Mouse (Mus musculus) E14TG2a.4 (cell line): ENCODE data around the gene Kcnip1.

Experiments
- H3K27me3 ChIP-seq: 2 replicates; pipeline ENCODE4 v1.6.1; 2014; ENCODE audit warnings: low read length, control low read depth; ENCODE audit not compliant: insufficient read depth
- H3K36me3 ChIP-seq: 2 replicates; pipeline ENCODE4 v1.6.1; 2014; ENCODE audit warnings: low read length, control low read depth; ENCODE audit not compliant: insufficient read depth
- H3K4me1 ChIP-seq: replicated peaks from 2 replicates; pipeline ENCODE4 v1.6.1; 2014; ENCODE audit warnings: low read depth, low read length, control low read depth
- H3K4me3 ChIP-seq: replicated peaks from 2 replicates; pipeline ENCODE4 v1.5.1; 2014; ENCODE audit warnings: mild to moderate bottlenecking, low read length
- H3K9me3 ChIP-seq: 2 replicates; pipeline ENCODE4 v1.6.1; 2014; ENCODE audit warnings: low read length, control low read depth
- CTCF ChIP-seq: conservative IDR thresholded peaks from 2 replicates; pipeline ENCODE4 v1.5.1; 2014; ENCODE audit warnings: low read length
- NANOG ChIP-seq: IDR thresholded peaks from 2 replicates; pipeline ENCODE4 v1.6.1; 2014; ENCODE audit warnings: borderline replicate concordance, low read length, mixed read lengths
- POU5F1 ChIP-seq: IDR thresholded peaks from 2 replicates; pipeline ENCODE4 v1.6.1; 2014; ENCODE audit warnings: low read length, borderline replicate concordance

Kcnip1 gene

DNA sequence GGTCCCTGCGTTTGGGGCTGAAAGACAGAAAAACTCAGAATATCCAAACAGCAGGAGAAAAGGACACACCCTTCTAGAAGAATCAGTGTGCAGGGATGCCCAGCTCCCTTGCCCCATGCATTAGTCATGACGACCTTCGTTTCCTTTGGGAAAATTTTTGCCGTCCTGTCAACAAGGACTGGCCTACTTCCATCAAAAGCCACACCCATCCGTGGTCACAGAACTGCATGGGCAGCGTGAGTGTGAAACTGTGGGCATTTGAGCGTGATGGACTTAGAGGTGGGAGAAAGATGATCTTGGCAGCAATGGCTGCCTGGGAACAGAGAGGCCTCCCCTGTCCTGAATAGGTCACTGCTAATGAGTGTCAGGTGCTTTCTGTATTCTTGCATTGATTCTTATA, 20.8 kb downstream of the Kcnip1 start:
- no peaks in the 10 kb centered on the region for H3K4me1 ChIP-seq
- no peaks in the 10 kb centered on the region for H3K9me3 ChIP-seq
- H3K4me3 ChIP-seq = no peak overlapping the region
- H3K36me3 ChIP-seq = no peaks in the 10 kb centered on the region
- H3K27me3 ChIP-seq = peaks cover 9% of the 10 kb centered on the region; the same call in 1 of the 2 replicates
- TF ChIP-seq NANOG (no peak), CTCF (no peak), POU5F1 (no peak)

DNA sequence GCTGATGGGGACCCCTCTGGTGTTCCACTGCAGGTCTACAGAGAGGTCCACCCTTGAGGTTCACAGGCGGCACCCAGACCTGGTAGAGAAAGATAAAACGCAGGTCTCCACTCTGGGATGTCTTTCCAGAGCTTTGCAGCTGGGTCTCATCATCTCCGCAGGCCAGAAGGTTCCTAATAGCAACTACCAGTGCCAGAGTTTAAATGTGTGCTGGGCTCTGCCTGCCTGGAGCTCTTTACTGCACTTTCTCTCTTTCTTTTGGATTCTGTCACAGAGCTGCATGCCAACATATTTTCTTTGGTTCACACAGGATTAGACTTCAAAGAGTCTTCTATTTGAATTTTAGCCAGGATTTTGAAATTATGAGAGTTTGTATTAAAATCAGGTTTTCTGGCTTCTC, 23.8 kb downstream of the Kcnip1 start:
- no peaks in the 10 kb centered on the region for H3K9me3 ChIP-seq
- H3K27me3 ChIP-seq = peaks cover 9% of the 10 kb centered on the region; the same call in 1 of the 2 replicates
- no peaks in the 10 kb centered on the region for H3K4me1 ChIP-seq
- no peak for TF ChIP-seq CTCF
- no peak for TF ChIP-seq NANOG
- no peak for TF ChIP-seq POU5F1
- no peaks in the 10 kb centered on the region for H3K36me3 ChIP-seq
- H3K4me3 ChIP-seq = no peak overlapping the region

DNA sequence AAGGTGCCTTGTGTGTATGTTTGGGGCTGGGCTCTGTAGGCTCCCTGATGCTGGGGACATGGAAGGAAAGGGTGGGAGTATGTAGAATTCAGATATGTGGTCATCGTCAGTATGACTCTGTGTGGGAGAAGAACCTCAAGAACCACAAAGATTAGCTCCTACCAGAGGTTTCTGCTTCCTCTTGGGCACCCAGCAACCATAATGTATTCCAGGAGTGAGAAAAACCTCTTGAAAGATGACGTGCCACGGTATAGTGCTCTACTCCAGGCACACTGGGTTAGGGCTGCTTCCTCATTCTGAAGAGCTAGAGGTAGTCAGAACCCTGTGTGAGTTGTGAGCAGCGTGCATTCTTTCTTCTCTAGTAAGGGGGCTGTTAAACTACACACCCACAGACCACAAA, 25.2 kb downstream of the Kcnip1 start:
- peaks cover 9% of the 10 kb centered on the region; the same call in 1 of the 2 replicates for H3K27me3 ChIP-seq
- TF ChIP-seq NANOG = no peak
- no peak for TF ChIP-seq POU5F1
- no peak for TF ChIP-seq CTCF
- no peak overlapping the region for H3K4me3 ChIP-seq
- no peaks in the 10 kb centered on the region for H3K36me3 ChIP-seq
- no peaks in the 10 kb centered on the region for H3K9me3 ChIP-seq
- H3K4me1 ChIP-seq = 0 out of 2 replicates have a peak, but pooled peaks cover 3% of the 10 kb centered on the region

DNA sequence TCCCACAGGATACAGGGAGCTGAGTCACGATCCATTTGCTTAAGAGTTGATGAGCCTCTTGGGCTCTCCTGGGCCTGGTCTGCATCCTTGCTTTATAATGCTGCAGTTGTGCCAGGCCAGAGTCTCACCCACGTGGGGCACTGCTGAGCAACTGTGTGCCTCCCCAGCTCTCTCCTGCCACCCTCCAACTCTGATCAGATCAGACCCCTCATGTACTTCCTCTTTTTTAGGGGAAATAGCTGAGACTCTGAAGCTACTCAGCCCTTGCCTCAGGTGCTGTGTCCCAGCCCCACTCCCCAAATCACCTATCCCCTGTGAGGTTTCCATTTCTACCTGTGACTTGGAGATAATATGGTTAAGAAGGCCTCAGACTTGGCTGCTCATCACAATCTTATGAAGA, 27.6 kb downstream of the Kcnip1 start:
- Histone ChIP-seq H3K36me3 (no peaks in the 10 kb centered on the region), H3K9me3 (no peaks in the 10 kb centered on the region), H3K4me3 (no peak overlapping the region), H3K27me3 (peaks cover 14% of the 10 kb centered on the region; the same call in 1 of the 2 replicates), H3K4me1 (peaks cover 11% of the 10 kb centered on the region; the same call in 1 of the 2 replicates)
- TF ChIP-seq CTCF (no peak), POU5F1 (no peak), NANOG (no peak)

DNA sequence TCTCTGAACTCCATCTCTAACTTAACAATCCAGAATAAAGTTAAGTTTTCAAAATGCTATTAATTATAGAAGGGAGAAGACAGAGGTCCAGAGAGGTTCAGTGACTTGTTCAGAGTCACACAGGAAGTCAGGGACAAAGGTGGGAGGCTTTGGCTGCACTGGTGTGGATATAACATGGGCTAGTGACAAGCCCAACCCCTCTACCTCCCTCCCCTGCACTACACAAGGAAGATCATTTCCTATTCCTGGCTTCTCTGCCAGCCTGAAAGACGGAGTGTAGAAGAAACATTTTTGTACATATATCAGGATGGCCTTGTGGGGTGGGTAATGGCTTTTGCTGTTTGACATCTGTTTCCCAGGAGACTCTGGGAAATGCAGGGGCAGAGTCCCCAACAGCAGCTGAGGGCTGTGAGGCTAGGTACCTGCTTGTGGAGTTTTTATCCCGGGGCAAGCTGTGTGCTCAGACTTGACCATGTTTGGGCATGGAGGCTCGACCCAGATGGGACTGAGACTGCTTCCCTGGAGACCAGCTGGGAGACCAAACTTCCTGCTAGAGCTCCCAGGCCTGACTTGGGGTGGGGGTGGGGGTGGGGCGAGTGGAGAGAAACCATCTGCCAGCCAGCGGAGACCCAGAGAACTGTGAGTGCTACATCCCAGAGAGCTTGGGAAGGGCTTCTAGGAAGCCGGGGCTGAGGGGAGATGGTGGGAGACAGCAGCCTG, 30.1 kb downstream of the Kcnip1 start, which contains the start of gene Kcnmb1:
Gene Kcnmb1, plus strand, starts transcription at position 326 of the 720 bp plus-strand sequence.
- H3K27me3 ChIP-seq = peaks cover 8% of the 10 kb centered on the region; the same call in 1 of the 2 replicates
- peaks cover 9% of the 10 kb centered on the region for H3K9me3 ChIP-seq
- H3K4me1 ChIP-seq = peaks cover 14% of the 10 kb centered on the region; the same call in 1 of the 2 replicates
- H3K4me3 ChIP-seq = no peak within 1 kb of the TSS
- TF ChIP-seq NANOG (no peak), CTCF (no peak), POU5F1 (no peak)
- no peaks in the 10 kb centered on the region for H3K36me3 ChIP-seq

DNA sequence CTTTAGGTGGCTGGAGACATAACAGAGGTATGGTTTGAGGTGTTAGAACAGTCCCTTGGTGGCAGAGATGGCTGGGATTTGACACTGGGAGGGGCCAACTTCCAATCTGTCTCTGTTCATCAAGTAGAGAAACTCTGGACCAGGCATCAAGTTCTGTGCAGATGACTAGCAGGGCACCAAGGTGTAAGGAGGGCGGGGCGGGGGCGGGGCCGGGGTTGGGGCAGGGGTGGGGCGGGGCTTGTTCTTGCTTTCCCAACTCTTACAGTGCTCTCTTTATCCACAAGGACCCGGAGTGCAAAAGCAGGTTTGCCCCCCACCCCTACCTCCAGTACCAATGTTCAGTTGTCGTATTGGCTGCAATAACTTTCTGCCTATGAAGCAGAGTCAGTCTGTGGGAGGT, 30.8 kb downstream of the Kcnip1 start:
- Histone ChIP-seq H3K4me3 (no peak overlapping the region), H3K27me3 (peaks cover 8% of the 10 kb centered on the region; the same call in 1 of the 2 replicates), H3K9me3 (peaks cover 14% of the 10 kb centered on the region), H3K36me3 (no peaks in the 10 kb centered on the region), H3K4me1 (peaks cover 14% of the 10 kb centered on the region; the same call in 1 of the 2 replicates)
- TF ChIP-seq POU5F1 (no peak), CTCF (no peak), NANOG (no peak)

DNA sequence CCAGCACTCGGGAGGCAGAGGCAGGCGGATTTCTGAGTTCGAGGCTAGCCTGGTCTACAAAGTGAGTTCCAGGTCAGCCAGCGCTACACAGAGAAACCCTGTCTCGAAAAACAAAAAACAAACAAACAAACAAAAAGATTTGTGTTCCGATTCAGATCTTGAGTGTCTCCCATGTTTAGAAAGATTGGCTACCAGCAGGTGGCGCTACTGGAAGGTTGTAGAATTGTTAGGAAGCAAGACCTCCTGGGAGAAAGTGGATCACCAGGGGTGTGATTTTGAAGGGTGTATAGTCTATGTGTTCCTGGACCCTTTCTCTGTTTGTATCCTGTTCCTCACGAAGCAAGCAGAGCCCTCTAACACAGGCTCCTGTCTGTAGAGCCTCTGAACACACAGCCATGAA, 34.2 kb downstream of the Kcnip1 start:
- peaks cover 14% of the 10 kb centered on the region; the same call in 1 of the 2 replicates for H3K4me1 ChIP-seq
- TF ChIP-seq POU5F1 (no peak), NANOG (no peak), CTCF (peak; percentile 41)
- peaks cover 14% of the 10 kb centered on the region for H3K9me3 ChIP-seq
- peaks cover 17% of the 10 kb centered on the region; the same call in 1 of the 2 replicates for H3K27me3 ChIP-seq
- no peak overlapping the region for H3K4me3 ChIP-seq
- no peaks in the 10 kb centered on the region for H3K36me3 ChIP-seq

DNA sequence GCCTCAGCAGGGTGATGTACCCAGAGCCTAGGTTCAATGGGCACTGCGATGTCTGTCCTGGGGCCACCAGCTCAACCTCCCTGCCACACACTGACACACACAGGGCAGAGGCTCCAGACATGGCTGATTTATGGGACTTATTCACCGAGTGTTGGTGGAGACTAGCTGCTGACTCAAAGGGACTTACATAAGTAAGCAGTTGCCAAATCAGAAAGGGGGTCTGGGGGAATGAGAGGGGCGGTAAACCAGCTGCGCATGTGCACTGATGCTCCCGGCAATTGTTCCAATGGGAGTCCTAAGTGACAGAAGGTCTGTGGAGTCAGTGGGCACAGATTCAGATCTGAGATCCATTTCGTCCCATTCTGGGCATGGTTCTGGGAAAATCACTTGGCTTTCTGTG, 35.4 kb downstream of the Kcnip1 start:
- Histone ChIP-seq H3K4me1 (peaks cover 10% of the 10 kb centered on the region; the same call in 1 of the 2 replicates), H3K27me3 (peaks cover 17% of the 10 kb centered on the region; the same call in 1 of the 2 replicates), H3K4me3 (no peak overlapping the region), H3K9me3 (peaks cover 17% of the 10 kb centered on the region), H3K36me3 (no peaks in the 10 kb centered on the region)
- TF ChIP-seq CTCF (no peak), POU5F1 (no peak), NANOG (no peak)

DNA sequence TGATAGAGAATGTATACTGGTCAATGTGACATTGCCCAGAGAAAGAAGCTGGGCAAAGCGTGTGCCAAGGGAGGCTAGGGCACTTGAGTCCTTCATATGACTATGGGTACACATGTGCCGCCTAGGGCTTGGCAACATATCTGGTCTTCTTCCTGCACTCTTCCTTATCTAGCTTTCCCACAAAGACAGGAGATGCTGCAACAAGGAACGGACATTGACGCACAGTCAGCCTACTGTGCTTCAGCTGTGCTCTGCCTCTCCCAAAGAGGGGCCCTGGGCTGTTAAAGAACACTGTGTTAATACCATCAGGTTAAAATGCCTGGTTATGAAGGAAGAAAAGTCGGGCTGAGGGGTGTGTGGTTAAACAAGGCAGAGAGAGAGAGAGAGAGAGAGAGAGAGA, 36.3 kb downstream of the Kcnip1 start:
- Histone ChIP-seq H3K36me3 (no peaks in the 10 kb centered on the region), H3K4me1 (0 out of 2 replicates have a peak, but pooled peaks cover 4% of the 10 kb centered on the region), H3K4me3 (no peak overlapping the region), H3K9me3 (peaks cover 22% of the 10 kb centered on the region), H3K27me3 (peaks cover 14% of the 10 kb centered on the region; the same call in 1 of the 2 replicates)
- TF ChIP-seq POU5F1 (no peak), NANOG (no peak), CTCF (no peak)
